Mouse (Mus musculus) neutrophil, adult 5-6 weeks (primary cell): ENCODE data around the gene Gm21887. TPM values are rescaled to one million over a fixed set of nuclear protein-coding genes. Genes with fewer than 3 reads are reported as not detected.
"Not testable (repeated sequence)": the region's sequence is repeated elsewhere in the genome, so short reads cannot be mapped to it uniquely, and the experiment has no call there.

Source experiments
- ATAC-seq: fragments of 151-379, 151-347 bp; 2 replicates; pipeline ENCODE4 v1.8.0; 2017; ENCODE audit warnings: mild to moderate bottlenecking, moderate TSS enrichment; ENCODE audit not compliant: insufficient number of reproducible peaks, poor library complexity, low FRiP score, severe bottlenecking; ENCODE audit errors: extremely low read depth
- total RNA-seq: library from RNA; stranded (forward); fragments of 200-1000 nt; gene quantifications from 2 replicates; pipeline ENCODE4 v1.2.3, GENCODE M21; 2017

Gm21887 gene
- total RNA-seq, 1 experiment from 2014 or later, result 206 TPM

DNA sequence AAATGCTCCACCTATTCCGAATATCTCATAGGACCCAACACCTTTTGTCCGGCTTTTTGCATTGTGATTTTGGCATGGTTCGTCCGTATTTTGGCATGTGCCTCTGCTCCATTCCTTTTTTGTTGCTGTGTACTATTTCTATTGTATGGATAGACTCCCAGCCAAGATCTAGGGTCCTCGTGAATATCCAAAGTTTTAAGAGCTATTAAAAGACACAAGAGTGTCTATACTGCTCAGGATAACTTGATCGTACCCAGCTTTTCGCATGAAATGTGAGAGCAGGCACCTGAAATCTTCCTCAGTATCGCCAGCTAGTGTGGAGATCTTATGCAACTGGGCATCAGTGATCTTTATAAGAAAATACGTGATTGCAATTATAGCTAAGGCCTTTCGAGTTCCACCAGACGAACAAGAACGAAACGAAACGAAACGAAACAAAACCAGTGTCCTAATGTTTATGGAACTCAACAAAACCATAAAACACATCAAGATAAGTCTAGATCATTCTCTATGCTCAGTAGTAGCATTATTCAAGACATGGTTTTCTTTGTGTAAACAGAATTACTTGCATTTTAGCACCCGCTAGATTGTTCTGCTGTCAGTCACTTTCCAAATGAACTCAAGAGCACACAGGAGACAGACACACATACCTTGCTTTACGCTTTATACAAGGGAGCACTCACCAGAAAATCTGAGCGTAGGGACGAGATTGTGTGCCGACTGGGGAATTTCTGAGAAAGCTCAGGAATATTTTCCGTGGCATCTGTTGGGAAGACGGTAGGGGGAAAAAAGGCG is 26.7 kb upstream of the Gm21887 start:
- not testable (repeated sequence) for ATAC-seq

DNA sequence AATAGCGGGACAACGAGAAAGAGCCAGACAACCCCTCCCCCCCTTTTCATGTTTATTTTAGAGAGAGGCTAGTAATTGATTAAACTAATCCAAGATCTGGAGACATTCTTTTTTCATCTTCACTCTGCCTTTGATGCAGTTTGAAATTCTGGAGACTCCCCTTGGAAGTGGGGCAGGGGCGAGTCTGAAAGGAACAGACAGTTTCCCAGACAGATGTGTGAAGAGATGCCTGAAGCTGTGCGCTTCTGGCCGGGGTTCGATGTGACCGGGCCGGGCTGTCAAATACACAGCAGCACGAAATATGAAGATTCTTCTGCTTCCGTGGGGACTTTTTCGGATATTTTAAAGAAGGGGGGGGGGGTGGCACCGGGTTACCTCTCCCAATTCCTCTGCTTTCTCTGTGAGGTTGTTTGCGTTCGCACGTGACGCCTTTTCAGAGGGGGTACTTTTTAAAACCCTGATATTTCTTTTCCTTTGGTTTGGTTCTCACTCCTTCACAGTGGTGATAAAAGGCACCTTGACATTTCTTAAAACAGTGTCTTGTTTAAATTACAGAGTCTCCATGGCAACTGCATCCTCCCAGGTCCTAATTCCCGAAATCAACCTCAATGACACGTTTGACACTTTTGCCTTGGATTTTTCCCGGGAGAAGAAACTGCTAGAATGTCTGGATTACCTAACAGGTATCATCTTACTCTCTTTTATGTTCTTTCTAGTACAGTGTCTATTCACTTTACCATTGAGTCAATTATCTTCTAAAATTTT is 25.9 kb upstream of the Gm21887 start:
- not testable (repeated sequence) for ATAC-seq

DNA sequence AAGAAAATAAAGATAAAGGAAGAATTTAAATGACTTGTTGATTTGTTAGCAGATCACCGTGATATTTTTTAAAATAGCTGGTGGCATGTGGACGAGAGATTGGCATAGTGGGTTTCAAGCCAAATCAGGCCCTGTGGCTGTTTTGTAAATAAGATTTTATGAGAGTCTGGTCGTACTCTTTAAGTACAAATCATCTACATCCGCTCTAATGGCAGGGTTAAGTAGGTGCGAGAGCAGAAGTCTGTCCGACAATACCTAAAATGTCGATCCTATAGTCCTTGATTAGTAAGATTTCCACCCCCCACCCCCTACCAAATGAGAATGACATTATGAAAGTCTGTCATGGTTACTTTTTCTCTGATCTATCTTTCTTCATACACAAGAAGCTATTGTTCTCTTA is 25.1 kb upstream of the Gm21887 start:
- ATAC-seq, result not testable (repeated sequence)

DNA sequence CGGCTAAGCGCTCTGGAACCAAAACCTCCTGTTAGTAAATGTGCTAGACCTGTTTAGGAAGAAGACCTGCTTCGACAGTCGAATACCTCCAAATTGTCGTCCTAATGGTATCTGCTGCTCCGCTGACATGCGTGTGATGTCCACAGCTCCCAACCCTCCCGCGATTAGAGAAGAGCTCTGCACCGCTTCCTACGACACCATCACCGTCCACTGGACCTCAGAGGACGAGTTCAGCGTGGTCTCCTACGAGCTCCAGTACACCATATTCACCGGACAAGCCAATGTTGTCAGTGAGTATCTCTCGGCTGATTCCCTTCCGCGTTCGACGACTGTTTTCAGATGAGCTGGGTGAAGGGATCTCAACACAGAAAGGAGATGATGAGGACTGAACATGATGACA is 24.6 kb upstream of the Gm21887 start:
- ATAC-seq, result not testable (repeated sequence)

DNA sequence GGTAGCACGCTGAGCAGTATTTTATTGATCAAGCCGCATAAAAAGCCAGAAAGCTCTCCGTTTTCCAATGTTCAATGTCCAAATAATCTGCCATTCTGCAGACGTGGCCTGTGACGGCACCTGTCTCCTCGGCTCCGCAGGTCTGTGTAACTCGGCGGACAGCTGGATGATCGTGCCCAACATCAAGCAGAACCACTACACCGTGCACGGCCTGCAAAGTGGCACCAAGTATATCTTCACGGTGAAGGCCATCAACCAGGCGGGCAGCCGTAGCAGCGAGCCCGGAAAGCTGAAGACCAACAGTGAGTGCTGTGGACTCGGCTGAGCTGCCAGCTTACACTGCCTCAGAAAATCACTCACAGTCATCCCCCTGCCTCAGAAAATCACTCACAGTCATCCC is 23.7 kb upstream of the Gm21887 start:
- not testable (repeated sequence) for ATAC-seq

DNA sequence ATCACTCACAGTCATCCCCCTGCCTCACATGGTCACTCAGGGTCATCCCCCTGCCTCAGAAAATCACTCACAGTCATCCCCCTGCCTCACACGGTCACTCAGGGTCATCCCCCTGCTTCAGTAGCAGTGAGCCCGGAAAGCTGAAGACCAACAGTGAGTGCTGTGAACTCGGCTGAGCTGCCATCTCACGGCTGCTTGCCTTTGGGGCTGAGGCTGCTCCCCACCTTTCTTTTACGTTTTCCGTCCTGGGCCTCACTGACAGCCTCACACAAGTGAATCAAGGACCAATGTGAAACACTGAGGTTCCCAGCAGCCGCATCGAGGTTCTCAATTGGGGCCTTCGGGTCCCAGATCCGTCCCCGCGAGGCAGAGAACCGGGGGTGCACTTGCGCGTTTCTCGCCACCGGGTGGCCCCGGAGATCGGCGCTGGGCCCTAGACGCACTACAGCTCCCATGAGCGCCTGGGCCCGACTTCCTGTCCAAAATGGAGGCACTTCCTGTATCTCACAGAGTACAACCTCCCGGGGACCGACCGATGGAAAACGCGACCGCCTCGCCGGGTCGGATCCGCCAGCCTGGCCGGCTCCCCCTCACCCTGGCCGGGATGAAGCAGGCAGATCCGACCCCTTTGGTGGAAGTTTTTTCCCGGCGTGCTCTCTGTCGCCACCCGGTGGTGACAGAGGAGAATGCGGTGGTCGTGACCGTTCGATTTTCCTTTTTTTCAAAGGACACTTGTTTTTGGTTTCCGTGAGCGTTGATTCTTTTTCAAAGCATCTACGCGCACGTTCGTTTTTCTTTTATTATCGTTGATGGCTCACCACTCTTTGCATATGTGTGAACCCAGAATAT is 22.7 kb upstream of the Gm21887 start:
- ATAC-seq, result peak; percentile 55

DNA sequence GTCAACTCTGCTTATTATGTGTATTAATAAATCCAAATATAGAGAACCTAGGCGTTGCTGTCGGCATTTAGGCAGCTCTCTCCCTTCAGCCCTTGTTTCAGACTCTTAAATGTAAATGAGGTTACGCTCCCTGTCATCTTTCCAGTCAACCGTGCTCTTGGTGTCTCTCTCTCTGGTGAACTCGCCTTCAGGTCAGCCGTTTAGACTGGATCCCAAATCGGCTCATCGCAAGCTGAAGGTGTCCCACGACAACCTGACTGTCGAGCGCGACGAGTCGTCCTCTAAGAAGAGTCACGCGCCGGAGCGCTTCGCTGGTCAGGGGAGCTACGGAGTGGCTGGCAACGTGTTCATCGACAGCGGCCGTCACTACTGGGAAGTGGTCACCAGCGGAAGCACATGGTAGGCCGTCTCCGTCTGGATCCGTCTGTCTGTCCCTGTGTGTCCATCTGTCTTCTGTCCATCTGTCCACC is 22.1 kb upstream of the Gm21887 start:
- not testable (repeated sequence) for ATAC-seq

DNA sequence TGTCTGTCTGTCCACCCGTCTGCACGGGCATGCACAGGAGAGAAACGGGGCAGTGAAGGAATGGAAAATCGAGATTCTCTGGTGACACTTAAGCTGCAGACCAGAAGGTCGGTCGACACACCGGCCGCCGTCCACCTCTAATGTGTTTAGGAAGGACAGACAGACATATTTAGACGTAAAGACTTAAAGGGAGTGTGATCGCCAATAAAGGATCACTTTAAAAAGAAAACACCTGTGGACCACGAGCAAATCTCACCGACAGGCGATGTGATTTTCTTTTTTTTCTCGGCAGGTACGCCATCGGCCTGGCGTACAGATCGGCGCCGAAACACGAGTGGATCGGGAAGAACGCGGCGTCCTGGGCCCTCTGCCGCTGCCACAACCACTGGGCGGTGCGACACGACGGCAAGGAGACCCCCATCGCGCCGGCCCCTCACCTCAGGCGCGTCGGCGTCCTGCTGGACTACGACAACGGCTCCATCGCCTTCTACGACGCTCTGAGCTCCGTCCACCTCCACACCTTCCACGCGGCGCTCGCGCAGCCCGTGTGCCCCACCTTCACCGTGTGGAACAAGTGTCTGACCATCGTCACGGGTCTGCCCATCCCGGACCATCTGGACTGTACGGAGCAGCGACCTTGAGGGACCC is 20.8 kb upstream of the Gm21887 start:
- ATAC-seq, result not testable (repeated sequence)

DNA sequence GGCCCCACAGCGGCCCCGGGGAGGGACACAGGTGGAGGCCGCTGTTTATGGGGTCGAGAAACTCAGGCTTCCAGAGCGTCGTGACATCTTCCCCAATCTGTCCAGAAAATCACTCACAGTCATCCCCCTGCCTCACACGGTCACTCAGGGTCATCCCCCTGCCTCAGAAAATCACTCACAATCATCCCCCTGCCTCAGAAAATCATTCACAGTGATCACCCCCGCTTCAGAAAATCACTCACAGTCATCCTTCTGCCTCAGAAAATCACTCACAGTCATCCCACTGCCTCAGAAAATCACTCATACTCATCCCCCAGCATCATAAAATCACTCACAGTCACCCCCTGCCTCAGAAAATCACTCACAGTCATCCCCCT is 20.3 kb upstream of the Gm21887 start:
- not testable (repeated sequence) for ATAC-seq

DNA sequence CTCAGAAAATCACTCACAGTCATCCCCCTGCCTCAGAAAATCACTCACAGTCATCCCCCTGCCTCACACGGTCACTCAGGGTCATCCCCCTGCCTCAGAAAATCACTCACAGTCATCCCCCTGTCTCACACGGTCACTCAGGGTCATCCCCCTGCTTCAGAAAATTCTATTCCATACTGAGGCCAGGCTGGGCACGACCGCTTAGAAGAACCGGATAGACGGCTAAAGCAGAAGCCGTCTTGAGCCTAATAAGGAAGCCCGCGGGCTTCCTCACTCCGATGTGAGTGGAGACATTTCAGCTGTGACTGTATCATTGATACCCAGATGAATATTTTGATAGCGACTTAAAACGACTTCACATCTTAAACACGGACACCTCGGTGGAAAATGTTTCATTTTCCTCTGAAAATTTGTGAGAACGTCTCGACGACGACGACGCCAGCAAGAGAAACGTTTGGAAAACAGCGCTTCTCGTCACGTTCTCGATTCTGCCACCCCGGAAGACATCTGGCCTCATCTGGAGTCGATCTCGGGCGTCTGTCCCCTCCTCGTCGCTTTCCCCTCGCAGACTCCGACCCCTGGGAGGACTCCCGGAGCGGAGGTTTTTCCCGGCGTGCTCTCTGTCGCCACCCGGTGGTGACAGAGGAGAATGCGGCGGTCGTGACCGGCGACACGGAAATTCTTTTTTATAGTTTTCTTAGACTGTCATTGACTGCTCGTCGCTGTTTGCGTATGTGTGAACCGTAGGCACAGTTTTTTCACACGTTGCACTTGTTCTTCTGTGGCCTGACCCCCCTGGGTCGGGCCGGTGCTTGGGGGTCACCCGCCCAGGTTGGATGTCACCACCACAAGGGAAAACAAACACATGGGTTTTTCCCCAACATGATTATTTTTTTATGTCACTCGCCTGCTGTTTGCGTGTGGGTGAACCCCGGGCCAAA is 19.5 kb upstream of the Gm21887 start:
- ATAC-seq, result peak; percentile 7

DNA sequence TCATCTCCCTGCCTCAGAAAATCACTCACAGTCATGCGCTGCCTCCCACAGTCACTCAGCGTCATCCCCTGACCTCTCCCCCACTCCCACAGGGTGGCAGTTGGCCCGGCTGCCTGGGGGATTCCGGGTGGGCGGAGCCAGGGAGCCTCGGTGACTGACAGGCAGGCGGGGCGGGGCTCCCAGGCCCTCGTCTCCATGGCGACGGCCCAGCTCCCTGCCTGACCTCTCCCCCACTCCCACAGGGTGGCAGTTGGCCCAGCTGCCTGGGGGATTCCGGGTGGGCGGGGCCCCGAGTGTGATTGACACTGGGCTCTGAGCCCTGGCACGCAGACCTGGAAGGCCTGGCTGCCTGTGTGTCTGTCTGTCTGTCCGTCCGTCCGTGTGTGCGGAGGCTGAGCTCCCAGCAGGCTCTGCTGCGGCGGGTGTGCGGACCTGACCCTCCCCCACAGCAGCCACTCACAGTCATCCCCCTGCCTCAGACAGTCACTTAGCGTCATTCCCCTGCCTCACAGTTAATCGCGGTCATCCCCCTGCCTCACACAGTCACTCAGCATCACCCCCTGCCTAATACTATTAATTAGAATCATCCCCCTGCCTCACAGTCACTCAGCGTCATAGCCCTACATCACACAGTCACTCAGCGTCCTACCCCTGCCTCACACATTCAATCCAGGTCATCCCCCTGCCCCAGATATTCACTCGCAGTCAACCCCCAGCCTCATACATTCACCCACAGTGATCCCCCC is 18.2 kb upstream of the Gm21887 start:
- peak; percentile 44 for ATAC-seq

DNA sequence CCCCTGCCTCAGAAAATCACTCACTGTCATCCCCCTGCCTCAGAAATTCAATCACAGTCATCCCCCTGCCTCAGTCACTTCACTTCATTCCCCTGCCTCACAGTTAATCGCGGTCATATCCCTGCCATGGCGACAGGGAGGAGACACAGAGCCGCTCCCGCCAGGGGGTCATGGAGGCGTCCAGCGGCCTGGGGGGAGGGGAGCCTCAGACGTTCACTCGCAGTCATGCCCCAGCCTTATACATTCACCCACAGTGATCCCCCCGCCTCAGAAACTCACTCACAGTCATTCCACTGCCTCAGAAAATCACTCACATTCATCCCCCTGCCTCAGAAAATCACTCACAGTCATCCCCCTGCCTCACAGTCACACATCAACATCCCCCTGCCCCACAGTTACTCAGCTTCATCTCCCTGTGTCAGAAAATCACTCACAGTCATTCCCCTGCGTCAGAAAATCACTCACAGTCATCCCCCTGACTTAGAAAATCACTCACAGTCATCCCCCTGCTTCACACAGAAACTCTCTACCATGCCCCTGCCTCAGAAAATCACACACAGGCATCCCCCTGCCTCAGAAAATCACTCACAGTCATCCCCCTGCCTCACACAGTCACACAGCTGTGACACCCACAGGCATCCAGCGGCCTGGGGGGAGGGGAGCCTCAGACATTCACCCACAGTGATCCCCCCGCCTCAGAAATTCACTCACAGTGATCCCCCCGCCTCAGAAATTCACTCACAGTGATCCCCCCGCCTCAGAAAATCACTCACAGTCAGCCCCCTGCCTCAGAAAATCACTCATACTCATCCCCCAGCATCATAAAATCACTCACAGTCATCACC is 17.2 kb upstream of the Gm21887 start:
- not testable (repeated sequence) for ATAC-seq

DNA sequence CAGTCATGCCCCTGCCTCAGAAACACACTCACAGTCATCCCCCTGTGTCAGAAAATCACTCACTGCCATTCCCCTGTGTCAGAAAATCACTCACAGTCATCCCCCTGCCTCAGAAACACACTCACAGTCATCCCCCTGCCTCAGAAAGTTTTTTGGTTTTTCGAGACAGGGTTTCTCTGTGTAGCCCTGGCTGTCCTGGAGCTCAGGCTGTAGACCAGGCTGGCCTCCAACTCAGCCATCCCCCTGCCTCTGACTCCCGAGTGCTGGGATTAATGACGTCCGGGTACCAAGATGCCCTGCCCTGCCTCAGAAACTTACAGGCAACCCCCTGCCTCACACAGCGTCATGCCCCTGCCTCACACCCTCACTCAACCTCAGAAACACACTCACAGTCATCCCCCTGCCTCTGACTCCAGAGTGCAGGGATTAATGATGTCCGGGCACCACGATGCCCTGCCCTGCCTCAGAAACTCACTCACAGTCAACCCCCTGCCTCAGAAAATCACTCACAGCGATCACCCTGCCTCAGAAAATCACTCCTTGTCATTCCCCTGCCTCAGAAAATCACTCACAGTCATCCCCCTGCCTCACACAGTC is 16.4 kb upstream of the Gm21887 start:
- ATAC-seq, result not testable (repeated sequence)

DNA sequence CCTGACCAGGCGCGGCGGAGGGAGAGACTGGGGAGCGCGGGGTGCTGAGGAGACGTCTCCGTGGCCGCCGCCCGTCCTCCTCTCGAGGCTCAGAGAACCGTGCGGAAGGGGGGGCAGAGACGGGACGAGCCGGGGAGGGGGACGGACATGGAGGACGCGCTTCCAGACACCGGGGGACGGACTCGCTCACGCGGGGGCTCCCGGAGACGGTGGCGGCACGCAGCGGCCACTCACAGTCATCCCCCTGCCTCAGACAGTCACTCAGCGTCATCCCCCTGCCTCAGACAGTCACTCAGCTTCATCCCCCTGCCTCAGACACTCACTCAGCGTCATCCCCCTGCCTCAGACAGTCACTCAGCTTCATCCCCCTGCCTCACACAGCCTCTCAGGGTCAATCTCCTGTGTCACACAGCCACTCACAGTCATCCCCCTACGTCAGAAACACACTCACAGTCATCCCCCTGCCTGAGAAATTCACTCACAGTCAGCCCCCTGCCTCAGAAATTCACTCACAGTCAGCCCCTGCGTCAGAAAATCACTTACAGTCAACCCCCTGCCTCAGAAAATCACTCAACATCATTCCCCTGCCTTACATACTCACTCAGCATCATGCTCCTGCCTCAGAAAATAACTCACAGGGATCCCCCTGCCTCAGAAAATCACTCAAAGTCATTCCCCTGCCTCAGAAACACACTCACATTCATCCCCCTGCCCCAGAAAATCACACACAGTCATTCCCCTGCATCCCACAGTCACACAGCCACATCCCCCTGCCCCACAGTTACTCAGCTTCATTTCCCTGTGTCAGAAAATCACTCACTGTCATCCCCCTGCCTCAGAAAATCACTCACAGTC is 15.2 kb upstream of the Gm21887 start:
- not testable (repeated sequence) for ATAC-seq
